Mouse (Mus musculus): ENCODE data around the gene 1700019D03Rik.
"Not testable (repeated sequence)": the region's sequence is repeated elsewhere in the genome, so short reads cannot be mapped to it uniquely, and the experiment has no call there.

The 1700019D03Rik gene

DNA sequence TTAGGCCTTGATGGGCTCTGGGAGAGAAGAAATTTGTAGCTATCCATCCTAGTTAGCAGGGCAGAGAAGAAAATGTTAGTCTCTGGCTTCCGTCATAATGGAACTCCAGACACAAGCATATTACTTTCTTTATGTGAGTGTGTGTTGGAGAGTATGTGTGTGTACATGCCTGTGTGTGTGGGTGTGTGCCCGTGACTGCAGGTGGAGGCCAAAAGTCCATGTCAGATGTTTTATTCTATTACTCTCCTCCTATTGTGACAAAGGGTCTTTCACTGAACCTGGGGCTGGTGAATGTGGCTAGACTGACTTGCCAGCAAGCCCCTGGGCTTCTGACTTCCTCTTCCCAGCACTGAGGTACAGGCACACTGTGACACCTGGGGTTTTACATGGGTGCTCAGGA is 65.5 kb downstream of the 1700019D03Rik start:
- no peak for DNase-seq (ENCODE audit: low spot score)

DNA sequence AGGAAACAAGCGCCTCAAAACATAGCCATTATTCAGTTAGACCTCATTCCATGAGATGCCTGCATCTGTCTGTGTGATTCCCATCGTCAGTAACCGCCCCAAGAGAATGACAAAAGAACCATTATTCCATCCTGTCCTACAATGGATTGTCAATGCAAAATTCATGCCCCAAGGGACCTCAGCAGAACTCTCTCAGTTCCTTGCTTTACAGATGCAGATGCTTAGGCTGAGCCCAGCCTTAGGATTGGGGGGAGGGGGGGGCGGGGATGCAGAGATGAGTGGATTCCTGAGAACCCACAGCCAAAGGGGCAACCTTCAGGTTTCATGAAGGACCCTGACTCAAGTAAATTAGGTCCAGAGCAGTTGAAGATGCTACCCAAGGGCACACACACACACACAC is 66.4 kb downstream of the 1700019D03Rik start:
- DNase-seq (ENCODE audit: low spot score) = no peak

DNA sequence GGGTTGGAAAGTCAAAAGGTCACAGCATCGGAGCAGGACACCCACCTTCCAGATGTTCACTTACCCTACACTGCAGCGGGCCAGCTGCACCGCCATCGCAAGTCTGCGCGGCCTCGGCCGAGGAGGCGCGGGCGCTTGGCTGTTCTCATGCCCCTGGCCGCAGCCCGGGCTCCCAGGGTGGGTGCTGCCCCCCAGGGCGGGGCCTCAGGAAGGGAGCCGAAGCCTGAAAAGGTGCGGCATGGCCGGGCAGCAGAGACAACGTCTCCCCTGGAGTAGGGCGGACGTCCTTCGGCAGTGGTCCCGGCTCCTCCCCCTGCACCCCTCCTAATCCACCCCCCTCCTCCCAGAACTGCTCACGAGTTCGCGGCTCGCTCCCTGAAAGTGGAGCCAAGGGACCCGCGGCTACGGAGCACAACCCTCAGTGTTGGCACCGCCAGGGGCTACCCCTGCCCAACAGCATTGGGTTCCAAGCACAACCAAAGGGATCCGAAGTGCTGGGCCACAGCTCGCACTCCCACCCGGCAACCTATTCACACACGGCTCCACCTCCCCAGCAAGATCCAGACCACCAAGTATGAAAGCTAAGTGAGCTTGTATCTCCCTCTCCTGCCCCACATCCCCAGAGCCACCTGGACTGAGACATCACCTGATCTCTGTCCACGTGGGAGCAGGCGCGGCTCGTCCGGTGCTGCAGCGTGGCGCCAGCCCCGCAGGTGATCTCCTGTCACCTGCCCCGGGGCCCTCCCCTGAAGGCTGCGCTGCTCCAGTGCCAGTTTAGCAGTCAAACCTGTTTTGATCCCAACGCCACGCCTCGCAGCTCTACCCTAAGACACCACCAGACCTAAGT is 67.2 kb downstream of the 1700019D03Rik start:
- no peak for DNase-seq (ENCODE audit: low spot score)

DNA sequence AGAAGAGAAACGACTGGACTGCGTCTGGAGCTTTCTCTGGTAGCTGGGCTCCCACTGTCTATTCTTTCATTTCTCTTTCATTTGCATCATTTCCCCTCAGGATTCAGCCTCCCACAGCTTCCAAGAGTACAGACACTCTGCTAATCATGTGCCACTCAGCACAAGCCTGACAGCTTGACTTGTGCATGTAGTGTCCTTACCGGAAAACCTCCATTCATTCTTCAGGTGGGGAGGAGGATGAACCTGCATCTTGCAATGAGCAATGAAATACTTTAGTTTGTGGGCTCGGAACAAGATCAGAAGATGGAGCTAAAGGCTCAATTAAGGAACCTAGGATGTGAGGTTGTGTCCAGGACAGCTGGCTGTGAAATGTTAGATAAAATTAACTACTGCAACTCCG is 67.8 kb downstream of the 1700019D03Rik start:
- DNase-seq (ENCODE audit: low spot score) = peak; percentile 24

DNA sequence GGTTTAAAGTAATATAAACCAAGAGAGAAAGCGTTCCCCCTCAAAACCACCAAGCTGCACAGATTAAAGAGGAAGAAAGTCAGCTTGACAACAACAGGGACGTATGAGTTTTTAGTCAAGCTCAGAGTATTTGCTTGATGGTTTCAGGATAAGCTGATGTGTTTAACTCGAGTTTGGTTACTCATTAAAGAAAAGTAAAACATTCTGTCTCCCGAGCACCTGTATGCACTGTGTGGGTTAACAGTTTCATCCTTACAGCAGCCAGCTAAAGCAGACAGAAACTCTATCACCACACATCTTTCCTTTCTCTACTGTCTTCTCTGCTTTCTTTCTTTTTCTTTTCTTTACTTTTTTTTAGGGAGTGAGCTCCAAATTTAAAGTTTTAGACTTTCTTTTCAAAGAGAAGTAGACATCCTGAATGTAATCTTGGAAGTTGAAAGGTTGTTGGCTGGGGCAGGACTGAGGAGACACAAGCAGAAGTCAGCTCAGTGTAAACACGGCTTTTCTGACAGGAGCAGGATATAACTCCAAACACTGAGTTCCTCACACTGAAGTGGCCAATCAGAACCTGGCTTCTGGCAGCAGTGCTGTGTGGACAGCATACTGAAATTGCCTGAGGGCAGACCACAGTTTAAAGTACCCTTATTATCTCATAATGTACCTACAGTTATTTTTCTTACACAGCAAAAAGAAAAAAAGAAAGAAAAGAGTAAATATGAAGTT is 68.7 kb downstream of the 1700019D03Rik start:
- DNase-seq (ENCODE audit: low spot score) = no peak

DNA sequence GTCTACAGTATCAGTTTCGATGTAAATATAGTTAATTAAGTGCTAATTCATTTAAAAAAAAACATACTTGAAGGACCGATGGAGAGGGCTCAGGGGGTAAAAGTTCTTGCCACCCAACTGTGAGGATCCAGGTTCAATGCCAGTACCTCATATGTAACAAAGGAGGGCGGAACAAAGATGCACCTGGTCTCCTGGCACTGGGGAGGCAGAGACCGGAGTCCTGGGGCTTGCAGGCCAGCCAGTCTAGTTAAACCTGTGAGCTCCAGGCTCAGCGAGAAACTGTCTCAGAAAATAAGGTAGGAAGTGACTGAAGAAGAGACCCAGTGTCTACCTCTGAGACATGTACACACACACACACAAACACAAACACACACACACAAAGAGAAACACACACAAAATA is 72.1 kb downstream of the 1700019D03Rik start:
- DNase-seq (ENCODE audit: low spot score) = no peak

DNA sequence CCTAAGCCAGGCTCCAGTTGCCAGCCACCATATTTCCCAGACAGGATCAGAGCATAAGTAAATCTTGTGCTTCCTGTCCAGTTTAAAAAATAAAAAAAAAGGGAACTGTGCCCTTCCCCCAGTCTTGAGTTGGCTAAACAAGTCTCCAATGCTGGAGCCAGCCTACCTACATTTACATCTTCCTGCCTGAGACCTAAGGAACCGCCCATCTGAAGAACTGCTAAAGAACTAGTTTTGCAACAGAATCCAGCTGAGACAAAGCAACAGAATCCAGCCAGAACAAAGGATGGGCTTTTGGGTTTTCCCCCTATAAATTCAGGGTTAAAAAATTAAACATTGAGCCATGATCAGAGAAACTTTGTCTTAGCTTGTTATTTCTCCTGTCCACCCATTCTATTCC is 81.0 kb downstream of the 1700019D03Rik start:
- DNase-seq (ENCODE audit: low spot score) = no peak

DNA sequence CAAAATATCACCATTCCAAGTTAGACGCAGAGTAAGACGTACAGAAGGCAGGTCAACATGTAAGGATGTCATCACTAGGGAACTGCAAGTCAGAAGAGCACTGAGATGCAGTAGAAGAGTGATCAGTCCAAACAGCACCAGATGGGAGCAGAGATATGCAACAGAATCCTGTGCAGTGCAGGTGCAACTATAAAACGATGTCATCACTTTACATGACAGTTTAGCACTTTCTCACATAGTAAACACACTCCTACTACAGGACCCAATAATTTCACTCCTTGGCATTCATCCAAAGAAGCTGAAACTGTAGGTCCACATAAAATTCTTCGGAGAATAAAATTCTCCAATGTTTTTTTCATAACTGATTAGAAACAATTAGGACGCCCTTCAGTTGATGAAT is 85.5 kb downstream of the 1700019D03Rik start:
- no peak for DNase-seq (ENCODE audit: low spot score)

DNA sequence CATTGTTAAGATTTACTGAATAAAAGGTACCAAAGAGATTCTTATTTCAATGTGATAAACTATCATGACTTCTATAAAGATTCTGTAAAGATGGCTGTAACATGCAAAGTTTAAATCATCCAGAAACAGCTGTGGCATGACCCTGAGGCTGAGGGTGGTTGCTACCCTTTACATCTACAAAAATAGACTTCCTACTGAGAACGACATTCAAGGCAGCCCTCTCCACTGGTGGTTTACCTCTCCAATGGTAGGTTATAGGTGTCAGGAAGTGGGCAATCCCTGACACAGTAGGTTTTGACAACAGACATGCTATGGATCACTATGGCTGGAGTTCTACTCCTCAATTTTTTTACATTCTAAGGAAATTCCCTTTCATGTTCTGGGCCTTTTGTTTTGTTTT is 95.5 kb downstream of the 1700019D03Rik start:
- DNase-seq (ENCODE audit: low spot score) = not testable (repeated sequence)

DNA sequence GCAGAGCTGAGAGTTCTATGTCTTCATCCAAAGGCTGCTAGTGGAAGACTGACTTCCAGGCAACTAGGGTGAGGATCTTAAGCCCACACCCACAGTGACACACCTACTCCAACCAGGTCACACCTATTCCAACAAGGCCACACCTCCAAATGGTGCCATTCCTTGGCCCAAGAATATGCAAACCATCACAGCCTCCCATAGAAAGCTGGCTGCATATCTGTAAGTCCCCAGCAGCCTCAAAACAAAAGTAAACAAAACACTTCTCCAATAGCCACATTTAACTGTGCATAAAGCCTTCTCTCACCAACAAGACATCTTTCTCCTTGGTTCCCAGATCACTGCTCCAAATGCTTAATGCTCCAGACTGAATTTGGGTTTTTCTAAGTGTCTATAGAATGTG is 101.1 kb downstream of the 1700019D03Rik start:
- DNase-seq (ENCODE audit: low spot score) = not testable (repeated sequence)

DNA sequence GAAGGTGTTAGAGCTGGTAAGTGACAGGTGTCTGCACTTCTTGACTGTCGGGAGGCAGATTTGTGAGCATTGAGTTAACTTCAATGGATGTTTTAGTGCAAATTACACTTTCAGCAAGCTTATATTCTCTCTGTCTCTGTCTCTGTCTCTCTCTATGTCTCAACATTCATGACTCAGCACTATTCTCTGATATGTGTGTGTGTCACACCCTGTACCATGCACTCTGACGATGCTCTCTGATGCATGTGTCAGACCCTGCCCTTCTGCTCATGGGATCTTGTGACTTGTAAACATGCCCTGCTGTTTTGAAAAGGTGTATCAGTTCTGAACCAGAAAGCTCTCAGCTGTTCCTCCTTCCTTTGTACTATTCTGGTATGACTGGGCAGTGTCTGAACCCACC is 103.3 kb downstream of the 1700019D03Rik start:
- DNase-seq (ENCODE audit: low spot score) = no peak

DNA sequence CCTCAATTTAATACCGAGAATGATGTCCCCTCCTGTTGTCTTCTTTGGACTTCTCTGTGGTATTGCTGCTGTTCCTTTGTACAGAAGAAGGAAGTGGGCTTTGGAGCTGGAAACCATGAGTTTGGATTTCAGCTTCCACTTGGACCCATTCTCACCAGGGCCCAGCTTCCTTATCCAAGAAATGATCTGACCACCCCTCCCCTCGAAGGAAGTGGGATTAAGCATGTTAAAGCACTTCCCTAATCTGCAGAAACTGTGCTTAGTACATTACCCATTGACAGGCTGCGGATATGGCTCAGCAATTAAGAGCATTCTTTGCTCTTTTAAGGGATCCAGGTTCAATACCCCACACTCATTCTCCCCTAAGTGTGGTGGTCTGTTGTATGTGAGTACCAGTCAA is 110.2 kb downstream of the 1700019D03Rik start:
- no peak for DNase-seq (ENCODE audit: low spot score)

DNA sequence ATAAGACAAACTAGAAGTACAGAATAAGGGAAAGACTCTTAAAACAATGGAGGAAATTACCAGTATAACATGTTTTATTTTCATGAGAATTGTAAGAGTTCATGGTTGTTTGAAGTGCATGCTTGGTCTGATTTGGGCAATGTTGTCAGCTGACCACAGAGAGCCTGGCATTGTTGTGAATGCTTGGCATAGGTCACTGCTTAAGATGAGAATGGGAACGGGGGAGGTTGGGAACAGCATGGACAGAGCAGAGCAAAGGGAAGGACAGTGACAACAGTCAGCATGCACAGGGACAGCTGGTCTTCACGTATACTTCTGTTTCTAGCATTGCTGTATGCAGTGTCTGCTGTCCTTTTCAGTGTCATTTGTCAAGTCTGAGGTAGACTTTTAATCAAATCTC is 135.8 kb downstream of the 1700019D03Rik start:
- no peak for DNase-seq (ENCODE audit: low spot score)
